Mouse (Mus musculus) liver, adult 2 months (tissue): Measurements from ENCODE around the gene Pgm1.

Source experiments
- CTCF ChIP-seq: fragments of 200-500 bp; IDR thresholded peaks from 2 replicates; pipeline ENCODE4 v1.5.1; 2011; ENCODE audit warnings: low read depth, low read length, control low read depth
- POLR2A ChIP-seq: fragments of 200-500 bp; IDR thresholded peaks from 2 replicates; pipeline ENCODE4 v1.6.1; 2011; ENCODE audit warnings: low read length, control low read depth; ENCODE audit not compliant: insufficient read depth; ENCODE audit errors: extremely low read depth

GRCm38 (mm10) chr4:100000971-100001370 is 71.8 kb downstream of the Pgm1 start:
- TF ChIP-seq CTCF = no peak
- TF ChIP-seq POLR2A = no peak
